Mouse (Mus musculus) R1 (cell line): ENCODE measurements around the gene Mtmr10.

Experiments
- DNase-seq: peaks from one replicate; pipeline ENCODE4 v3.0.0-alpha.2; 2018; ENCODE audit warnings: low read depth, low spot score

Mtmr10 gene

GRCm38 (mm10) chr7:64291722-64292121 lies 4.3 kb downstream of the Mtmr10 start:
- DNase-seq, result no peak

- no peak for DNase-seq
Observed at GRCm38 (mm10) chr7:64296286-64297010, 9.0 kb downstream of the Mtmr10 start.

GRCm38 (mm10) chr7:64310241-64310640 lies 22.8 kb downstream of the Mtmr10 start:
- no peak for DNase-seq

- no peak for DNase-seq
Observed at GRCm38 (mm10) chr7:64310756-64311155, 23.3 kb downstream of the Mtmr10 start.

- DNase-seq, result no peak
Observed at GRCm38 (mm10) chr7:64312811-64313210, 25.4 kb downstream of the Mtmr10 start.

- DNase-seq, result no peak
Observed at GRCm38 (mm10) chr7:64321125-64321524, 33.7 kb downstream of the Mtmr10 start.

GRCm38 (mm10) chr7:64321658-64322057 lies 34.2 kb downstream of the Mtmr10 start:
- peak; percentile 29 for DNase-seq

- peak; percentile 87 for DNase-seq
Observed at GRCm38 (mm10) chr7:64326892-64327291, 39.4 kb downstream of the Mtmr10 start.

- peak; percentile 46 for DNase-seq
Observed at GRCm38 (mm10) chr7:64327486-64327885, 40.0 kb downstream of the Mtmr10 start.

- DNase-seq, result no peak
Observed at GRCm38 (mm10) chr7:64331309-64331708, 43.9 kb downstream of the Mtmr10 start.

GRCm38 (mm10) chr7:64332686-64333085 lies 45.2 kb downstream of the Mtmr10 start:
- DNase-seq, result no peak

- DNase-seq, result no peak
Observed at GRCm38 (mm10) chr7:64347813-64348212, 60.4 kb downstream of the Mtmr10 start.

GRCm38 (mm10) chr7:64349147-64349861 lies 61.9 kb downstream of the Mtmr10 start:
- no peak for DNase-seq

- no peak for DNase-seq
Observed at GRCm38 (mm10) chr7:64351087-64351486, 63.6 kb downstream of the Mtmr10 start.

- no peak for DNase-seq
Observed at GRCm38 (mm10) chr7:64354206-64354605, 66.8 kb downstream of the Mtmr10 start.

- DNase-seq, result no peak
Observed at GRCm38 (mm10) chr7:64356661-64357060, 69.2 kb downstream of the Mtmr10 start.

GRCm38 (mm10) chr7:64357405-64357804 lies 70.0 kb downstream of the Mtmr10 start:
- no peak for DNase-seq

GRCm38 (mm10) chr7:64358666-64359065 lies 71.2 kb downstream of the Mtmr10 start:
- no peak for DNase-seq

GRCm38 (mm10) chr7:64359943-64360585 lies 72.6 kb downstream of the Mtmr10 start:
- DNase-seq, result no peak

- DNase-seq, result no peak
Observed at GRCm38 (mm10) chr7:64360586-64360945, 73.1 kb downstream of the Mtmr10 start.

- no peak for DNase-seq
Observed at GRCm38 (mm10) chr7:64365863-64366262, 78.4 kb downstream of the Mtmr10 start.

- no peak for DNase-seq
Observed at GRCm38 (mm10) chr7:64369841-64370240, 82.4 kb downstream of the Mtmr10 start.
